Mouse (Mus musculus) lung, postnatal 0 days (tissue): ENCODE results near the gene Polr2e.
A peak's percentile ranks its signal among the peaks of the same experiment; 100 is the strongest.

Experiments
- CTCF ChIP-seq: IDR thresholded peaks from 2 replicates; pipeline ENCODE4 v1.5.1; 2016; ENCODE audit warnings: antibody characterized with exemption, mild to moderate bottlenecking
- EP300 ChIP-seq: IDR thresholded peaks from 2 replicates; pipeline ENCODE4 v1.6.1; 2016; ENCODE audit warnings: antibody characterized with exemption, mild to moderate bottlenecking, control low read depth

DNA sequence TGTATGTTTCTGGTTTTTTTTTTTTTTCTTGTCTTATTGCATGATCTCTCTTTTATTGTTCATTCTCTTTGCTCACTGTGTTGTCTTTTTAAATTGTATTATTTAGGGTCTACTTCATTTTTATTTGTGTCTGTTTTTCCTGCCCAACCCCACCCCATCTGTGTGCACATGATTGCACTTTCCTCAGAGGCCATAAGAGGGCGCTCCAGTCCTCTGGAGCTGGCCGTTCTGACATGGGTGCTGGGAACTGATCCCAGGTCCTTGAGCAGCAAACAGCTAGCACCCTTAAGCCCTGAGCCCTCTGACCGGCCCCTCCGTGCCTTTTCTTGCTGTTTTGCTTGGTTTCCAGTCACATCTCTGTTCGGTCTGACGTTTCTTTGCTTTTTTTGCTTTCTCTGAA, 48.0 kb downstream of the Polr2e start:
- TF ChIP-seq CTCF, result peak; percentile 60
- TF ChIP-seq EP300, result no peak
